Mouse (Mus musculus) neural tube, embryonic 11.5 days (tissue): ENCODE results near the gene Cmss1. TPM values are rescaled to one million over a fixed set of nuclear protein-coding genes. Genes with fewer than 3 reads are reported as not detected.

ENCODE experiments used
- ATAC-seq: fragments of 200-750 bp; cut with Nextera tagmentation; 2 replicates; pipeline ENCODE4 v1.8.0; 2017; ENCODE audit warnings: moderate number of reproducible peaks, mild to moderate bottlenecking, moderate TSS enrichment, moderate library complexity; ENCODE audit not compliant: insufficient read depth, low FRiP score, low TSS enrichment
- DNase-seq: peaks from one replicate; pipeline ENCODE4 v3.0.0-alpha.2; 2015; ENCODE audit warnings: low spot score
- H3K27ac ChIP-seq: fragments of 300-500 bp; sonication (generic); 2 replicates; pipeline ENCODE4 v1.5.1; 2014; ENCODE audit warnings: low read depth, mild to moderate bottlenecking, low read length
- H3K27me3 ChIP-seq: fragments of 300-500 bp; sonication (generic); 2 replicates; pipeline ENCODE4 v1.6.1; 2014; ENCODE audit warnings: mild to moderate bottlenecking, low read length, mixed read lengths; ENCODE audit not compliant: control insufficient read depth, insufficient read depth
- H3K36me3 ChIP-seq: fragments of 300-500 bp; sonication (generic); 2 replicates; pipeline ENCODE4 v1.6.1; 2014; ENCODE audit warnings: mild to moderate bottlenecking, low read length, moderate library complexity, mixed read lengths; ENCODE audit not compliant: control insufficient read depth, insufficient read depth
- H3K4me1 ChIP-seq: fragments of 300-500 bp; sonication (generic); 2 replicates; pipeline ENCODE4 v1.6.1; 2014; ENCODE audit warnings: low read length, mixed read lengths; ENCODE audit not compliant: control insufficient read depth, insufficient read depth
- H3K4me2 ChIP-seq: fragments of 300-500 bp; sonication (generic); 2 replicates; pipeline ENCODE4 v1.6.1; 2014; ENCODE audit warnings: low read depth, mild to moderate bottlenecking, moderate library complexity
- H3K4me3 ChIP-seq: fragments of 300-500 bp; sonication (generic); 2 replicates; pipeline ENCODE4 v1.5.1; 2014; ENCODE audit warnings: low read depth, low read length
- H3K9ac ChIP-seq: fragments of 300-500 bp; sonication (generic); 2 replicates; pipeline ENCODE4 v1.6.1; 2014; ENCODE audit warnings: mild to moderate bottlenecking, low read length
- H3K9me3 ChIP-seq: fragments of 300-500 bp; sonication (generic); 2 replicates; pipeline ENCODE4 v1.6.1; 2016; ENCODE audit warnings: low read length; ENCODE audit not compliant: control insufficient read depth
- WGBS: fragments of 180-500 bp; shearing (Covaris S2); extraction: QIAGEN DNeasy Blood & Tissue Kit; methylation state at CpG from one replicate; pipeline ENCODE4 v1.1.7; 2014; 5-methylcytosine and 5-hydroxymethylcytosine counted together
- polyA plus RNA-seq: library from polyadenylated mRNA; unstranded; fragments of >200 nt; fragmentation: Nextera tagmentation; extraction: Ambion mirVana; gene quantifications from 2 replicates; pipeline ENCODE4 v1.2.1, GENCODE M21; 2014

Gene Cmss1
- polyA plus RNA-seq, 1 experiment from 2014 or later = 40.6 TPM

- Histone ChIP-seq H3K27ac (no peak overlapping the region), H3K4me2 (no peak overlapping the region), H3K4me3 (no peak overlapping the region), H3K9me3 (no peaks in the 10 kb centered on the region), H3K9ac (no peak overlapping the region), H3K4me1 (no peaks in the 10 kb centered on the region), H3K36me3 (no peaks in the 10 kb centered on the region), H3K27me3 (no peaks in the 10 kb centered on the region)
- ATAC-seq = no peak
- DNase-seq = no peak
- WGBS = 82% methylated on average over 7 of the region's 7 CpGs
Observed at GRCm38 (mm10) chr16:57427516-57428285, 179.0 kb downstream of the Cmss1 start.

GRCm38 (mm10) chr16:57426680-57427079, 180.0 kb downstream of the Cmss1 start:
- no peak overlapping the region for H3K4me2 ChIP-seq
- no peak overlapping the region for H3K4me3 ChIP-seq
- no peaks in the 10 kb centered on the region for H3K27me3 ChIP-seq
- H3K9ac ChIP-seq = no peak overlapping the region
- ATAC-seq (no peak), DNase-seq (no peak)
- H3K27ac ChIP-seq = no peak overlapping the region
- no peaks in the 10 kb centered on the region for H3K9me3 ChIP-seq
- no peaks in the 10 kb centered on the region for H3K4me1 ChIP-seq
- 73% methylated on average over 10 of the region's 10 CpGs for WGBS
- H3K36me3 ChIP-seq = no peaks in the 10 kb centered on the region

GRCm38 (mm10) chr16:57423001-57423800, 183.5 kb downstream of the Cmss1 start:
- H3K4me2 ChIP-seq = no peak overlapping the region
- ATAC-seq (no peak), DNase-seq (no peak)
- no peaks in the 10 kb centered on the region for H3K4me1 ChIP-seq
- H3K9ac ChIP-seq = no peak overlapping the region
- no peaks in the 10 kb centered on the region for H3K27me3 ChIP-seq
- H3K27ac ChIP-seq = no peak overlapping the region
- H3K9me3 ChIP-seq = no peaks in the 10 kb centered on the region
- no peaks in the 10 kb centered on the region for H3K36me3 ChIP-seq
- WGBS = 57% methylated on average over 6 of the region's 6 CpGs
- no peak overlapping the region for H3K4me3 ChIP-seq

GRCm38 (mm10) chr16:57421680-57422417, 184.8 kb downstream of the Cmss1 start:
- Histone ChIP-seq H3K9me3 (no peaks in the 10 kb centered on the region), H3K27me3 (no peaks in the 10 kb centered on the region), H3K36me3 (no peaks in the 10 kb centered on the region), H3K4me1 (no peaks in the 10 kb centered on the region), H3K4me3 (no peak overlapping the region), H3K4me2 (no peak overlapping the region), H3K27ac (no peak overlapping the region), H3K9ac (no peak overlapping the region)
- no peak for DNase-seq
- ATAC-seq = no peak
- 75% methylated on average over 7 of the region's 7 CpGs for WGBS

- Histone ChIP-seq H3K9ac (no peak overlapping the region), H3K27ac (no peak overlapping the region), H3K36me3 (no peaks in the 10 kb centered on the region), H3K9me3 (no peaks in the 10 kb centered on the region), H3K4me2 (no peak overlapping the region), H3K4me1 (no peaks in the 10 kb centered on the region), H3K4me3 (no peak overlapping the region), H3K27me3 (no peaks in the 10 kb centered on the region)
- no peak for ATAC-seq
- 27% methylated on average over 8 of the region's 8 CpGs for WGBS
- no peak for DNase-seq
Observed at GRCm38 (mm10) chr16:57420773-57421556, 185.7 kb downstream of the Cmss1 start.

- H3K4me1 ChIP-seq = no peaks in the 10 kb centered on the region
- DNase-seq (no peak), ATAC-seq (no peak)
- no peak overlapping the region for H3K4me3 ChIP-seq
- no peaks in the 10 kb centered on the region for H3K27me3 ChIP-seq
- no peak overlapping the region for H3K9ac ChIP-seq
- WGBS = 91% methylated on average over 5 of the region's 5 CpGs
- no peak overlapping the region for H3K27ac ChIP-seq
- H3K36me3 ChIP-seq = no peaks in the 10 kb centered on the region
- H3K9me3 ChIP-seq = no peaks in the 10 kb centered on the region
- no peak overlapping the region for H3K4me2 ChIP-seq
Observed at GRCm38 (mm10) chr16:57419881-57420280, 186.8 kb downstream of the Cmss1 start.

- Histone ChIP-seq H3K4me2 (no peak overlapping the region), H3K9me3 (no peaks in the 10 kb centered on the region), H3K4me1 (no peaks in the 10 kb centered on the region), H3K9ac (no peak overlapping the region), H3K27me3 (no peaks in the 10 kb centered on the region), H3K27ac (no peak overlapping the region), H3K4me3 (no peak overlapping the region), H3K36me3 (no peaks in the 10 kb centered on the region)
- ATAC-seq (no peak), DNase-seq (no peak)
- 67% methylated on average over 5 of the region's 5 CpGs for WGBS
Observed at GRCm38 (mm10) chr16:57419332-57419731, 187.3 kb downstream of the Cmss1 start.

GRCm38 (mm10) chr16:57417955-57418354, 188.7 kb downstream of the Cmss1 start:
- DNase-seq = no peak
- Histone ChIP-seq H3K9me3 (no peaks in the 10 kb centered on the region), H3K27ac (no peak overlapping the region), H3K4me3 (no peak overlapping the region), H3K27me3 (no peaks in the 10 kb centered on the region), H3K4me1 (no peaks in the 10 kb centered on the region), H3K36me3 (no peaks in the 10 kb centered on the region), H3K4me2 (no peak overlapping the region), H3K9ac (no peak overlapping the region)
- no peak for ATAC-seq
- 94% methylated on average over 1 of the region's 1 CpGs for WGBS
